Mouse (Mus musculus): ENCODE measurements at regions not wholly inside any gene's neighbourhood (a gene's known extent, or its start where the extent isn't known, plus 50 kb on each side); places are given as distances from the start of the nearest gene placed in this dataset.
A peak's percentile ranks its signal among the peaks of the same experiment; 100 is the strongest.

- DNase-seq (ENCODE audit: extremely low spot score), result no peak
Observed at GRCm38 (mm10) chr4:73542331-73542730, 65.3 kb upstream of the Gm11238 start.

DNA sequence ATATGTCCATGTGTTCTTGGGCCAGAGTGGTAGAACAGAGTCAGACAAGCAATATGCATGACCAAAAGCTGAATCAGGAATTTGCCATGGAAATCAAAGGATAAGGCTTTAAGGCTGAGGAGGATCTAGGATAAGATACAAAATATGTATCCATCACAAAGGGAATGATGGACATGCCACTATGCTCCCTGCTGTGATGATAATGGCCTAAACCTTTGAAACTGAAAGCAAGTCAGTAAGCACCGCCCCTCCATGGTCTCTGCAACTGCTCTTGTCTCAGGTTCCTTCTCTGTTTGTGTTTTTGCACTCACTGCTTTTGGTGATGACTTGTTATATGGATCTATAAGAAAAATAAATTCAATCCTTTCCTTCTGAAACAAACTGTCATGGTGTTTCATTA is 76.1 kb upstream of the Gm11238 start:
- no peak for DNase-seq (ENCODE audit: extremely low spot score)

GRCm38 (mm10) chr4:73524579-73525208 is 83.0 kb upstream of the Gm11238 start:
- no peak for DNase-seq (ENCODE audit: extremely low spot score)

GRCm38 (mm10) chr4:73518742-73519384 is 88.8 kb upstream of the Gm11238 start:
- DNase-seq (ENCODE audit: extremely low spot score), result no peak

DNA sequence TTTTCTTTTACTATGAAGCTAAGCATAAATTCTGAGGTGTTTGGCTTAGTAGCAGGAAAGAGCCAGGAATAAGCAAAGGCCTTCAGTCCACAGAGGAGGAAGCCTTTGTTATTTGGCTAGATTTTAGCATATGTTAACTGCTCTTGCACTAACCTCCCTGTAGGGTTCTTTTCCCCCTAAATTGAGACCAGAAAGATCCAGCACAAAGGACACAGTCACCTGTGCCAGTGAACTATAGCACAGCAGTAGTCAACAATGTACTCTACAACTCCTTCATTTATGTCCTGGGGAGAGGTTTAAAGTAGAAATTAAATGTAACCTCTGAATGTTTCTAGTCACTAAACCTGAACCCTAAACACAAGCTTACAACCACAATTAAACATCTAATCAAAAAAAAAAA is 90.1 kb upstream of the Gm11238 start:
- no peak for DNase-seq (ENCODE audit: extremely low spot score)

DNA sequence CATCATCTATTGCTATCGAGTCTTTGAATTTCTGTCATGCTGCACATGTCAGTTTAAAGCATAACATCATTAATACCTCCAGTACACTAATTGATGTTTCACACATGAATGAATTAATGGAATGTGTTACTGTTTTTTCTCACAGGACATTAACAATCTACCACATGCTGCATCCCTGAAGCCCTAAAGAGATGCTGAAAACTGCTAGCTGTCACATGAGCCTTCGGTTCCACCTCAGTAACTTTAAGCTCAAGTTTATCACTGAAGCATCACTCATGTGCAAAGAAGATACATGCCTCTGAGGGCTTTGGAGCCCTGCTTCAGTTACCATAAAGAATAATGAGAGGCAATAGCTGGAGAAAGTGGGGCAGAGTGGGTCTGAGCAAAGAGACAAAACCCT is 91.0 kb upstream of the Gm11238 start:
- DNase-seq (ENCODE audit: extremely low spot score), result no peak

DNA sequence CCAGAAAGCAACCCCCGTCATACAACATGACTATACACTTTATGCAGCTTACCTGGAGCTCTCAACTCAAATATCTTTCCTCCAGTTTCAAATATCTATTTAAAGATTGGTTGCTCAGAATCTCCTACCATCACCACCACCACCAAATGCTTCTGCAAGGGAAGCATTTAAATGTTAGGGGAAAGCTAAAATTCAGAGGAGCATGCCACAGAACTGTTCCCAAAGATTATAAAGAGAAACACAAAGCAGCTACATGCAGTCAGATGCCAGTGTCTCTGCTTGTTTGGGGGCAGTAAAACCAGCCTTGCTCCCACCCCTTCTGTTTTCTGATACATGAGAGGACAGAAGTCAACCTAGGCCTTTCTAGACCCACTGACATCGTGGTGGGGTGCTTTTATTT is 100.8 kb upstream of the Gm11238 start:
- no peak for DNase-seq (ENCODE audit: extremely low spot score)

DNA sequence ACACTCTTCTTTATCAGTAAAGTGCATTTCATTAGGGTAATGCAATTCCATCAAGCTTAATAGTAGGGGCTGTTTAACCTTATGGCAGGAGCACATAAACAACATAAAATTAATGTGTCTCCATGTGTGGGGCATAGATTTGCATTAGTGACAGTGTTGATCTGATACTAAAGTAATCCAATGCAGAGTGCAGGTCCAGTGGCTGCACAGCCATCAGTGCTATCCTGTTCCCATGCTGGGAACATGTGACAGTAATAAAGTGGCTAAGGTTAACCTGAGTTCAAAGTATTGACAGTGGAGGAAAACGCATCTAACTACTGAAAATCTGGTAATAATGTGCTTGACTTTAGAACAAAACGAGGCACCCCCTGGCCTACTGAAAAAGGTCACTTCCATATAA is 84.3 kb upstream of the Gm11487 start:
- no peak for DNase-seq (ENCODE audit: extremely low spot score)

- DNase-seq (ENCODE audit: extremely low spot score), result peak; percentile 5
Observed at GRCm38 (mm10) chr4:73488297-73489049, 83.6 kb upstream of the Gm11487 start.

DNA sequence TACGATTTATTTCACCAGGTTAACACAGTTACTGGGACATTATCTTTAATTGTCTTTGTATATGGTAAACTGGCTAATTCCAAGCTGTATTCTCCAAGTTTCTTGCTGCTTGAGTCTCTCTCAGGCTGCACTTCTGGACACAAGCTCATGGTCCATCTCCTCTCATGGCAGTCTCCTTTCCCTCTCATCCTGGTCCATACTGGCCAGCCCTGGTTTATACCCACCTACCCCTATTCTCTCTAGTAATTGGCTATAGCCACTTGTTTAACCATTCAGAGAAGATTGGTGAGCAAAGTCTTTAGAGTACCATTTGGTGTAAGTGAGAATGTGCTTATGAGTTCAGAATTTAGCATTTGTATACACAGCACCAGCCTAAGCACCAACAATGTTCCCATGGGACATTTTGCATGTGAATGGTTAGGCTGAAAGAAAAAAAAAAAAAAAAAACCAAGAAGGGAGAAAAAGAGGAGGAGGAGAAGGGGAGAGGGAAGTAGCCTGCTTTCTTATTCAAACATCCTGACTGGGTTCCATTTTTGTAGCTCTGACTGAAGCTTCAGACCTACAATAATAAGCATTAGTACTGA is 63.2 kb upstream of the Gm11487 start:
- no peak for DNase-seq (ENCODE audit: extremely low spot score)

Data from embryo, embryonic 9.5 days (tissue).